Mouse (Mus musculus): Measurements from ENCODE around the gene Rsrp1.
"Not testable (repeated sequence)": the region's sequence is repeated elsewhere in the genome, so short reads cannot be mapped to it uniquely, and the experiment has no call there.

Gene Rsrp1

DNA sequence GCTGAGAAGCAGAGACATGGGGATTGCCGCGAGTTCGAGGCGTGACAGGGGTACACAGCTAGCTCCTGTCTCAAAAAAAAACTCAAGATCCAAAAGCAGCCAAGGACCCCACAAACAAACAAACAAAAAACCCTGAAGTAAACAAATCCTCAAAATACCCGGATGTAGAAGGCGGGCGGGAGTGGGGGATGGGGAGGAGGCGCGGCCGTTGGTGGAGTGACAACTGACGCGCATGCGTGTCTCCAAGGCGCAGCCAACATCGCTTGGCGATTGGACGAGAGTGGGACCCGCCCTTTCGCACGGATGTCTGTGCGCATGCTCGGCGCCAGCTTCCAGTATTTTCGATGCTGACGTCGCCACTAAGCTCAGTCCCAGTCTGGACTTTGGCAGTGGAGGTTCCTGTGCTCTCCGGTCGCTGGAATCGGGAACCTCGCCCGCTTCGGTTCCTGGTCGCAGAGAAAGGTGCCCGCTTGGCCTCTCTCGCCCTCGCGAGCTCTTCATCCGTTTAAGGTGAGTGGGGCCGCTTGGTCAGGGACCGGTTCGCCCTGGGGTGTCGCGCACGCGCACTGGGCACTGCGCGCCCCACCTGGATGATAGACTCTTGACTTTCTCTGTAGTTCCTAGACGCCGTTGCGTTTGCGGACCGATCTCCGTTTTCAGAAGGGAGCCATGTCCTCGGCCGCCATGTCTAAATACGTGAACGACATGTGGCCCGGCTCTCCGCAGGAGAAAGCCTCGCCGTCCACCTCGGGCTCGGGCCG is at the start of gene Rsrp1:
TSS of gene Rsrp1 (plus strand) at position 335 of the 761 bp plus-strand sequence.
- DNase-seq: peak; percentile 96

DNA sequence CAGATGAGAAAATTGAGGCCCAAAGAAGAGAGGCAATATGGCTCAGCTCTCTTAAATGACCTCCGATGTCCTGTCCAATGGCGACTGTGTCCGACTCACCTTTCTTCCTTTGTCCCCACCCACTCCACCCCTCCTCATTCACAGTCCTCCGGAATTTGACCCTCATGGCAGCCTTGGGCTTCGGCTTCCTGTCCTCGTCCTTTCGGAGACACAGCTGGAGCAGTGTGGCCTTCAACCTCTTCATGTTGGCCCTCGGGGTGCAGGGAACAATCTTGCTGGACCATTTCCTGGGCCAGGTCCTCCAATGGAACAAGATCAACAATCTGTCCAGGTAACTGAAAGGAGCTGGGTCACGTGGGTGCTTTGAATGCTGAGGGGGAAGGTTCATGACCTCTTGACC is 47.2 kb upstream of the Rsrp1 start:
- DNase-seq: no peak

DNA sequence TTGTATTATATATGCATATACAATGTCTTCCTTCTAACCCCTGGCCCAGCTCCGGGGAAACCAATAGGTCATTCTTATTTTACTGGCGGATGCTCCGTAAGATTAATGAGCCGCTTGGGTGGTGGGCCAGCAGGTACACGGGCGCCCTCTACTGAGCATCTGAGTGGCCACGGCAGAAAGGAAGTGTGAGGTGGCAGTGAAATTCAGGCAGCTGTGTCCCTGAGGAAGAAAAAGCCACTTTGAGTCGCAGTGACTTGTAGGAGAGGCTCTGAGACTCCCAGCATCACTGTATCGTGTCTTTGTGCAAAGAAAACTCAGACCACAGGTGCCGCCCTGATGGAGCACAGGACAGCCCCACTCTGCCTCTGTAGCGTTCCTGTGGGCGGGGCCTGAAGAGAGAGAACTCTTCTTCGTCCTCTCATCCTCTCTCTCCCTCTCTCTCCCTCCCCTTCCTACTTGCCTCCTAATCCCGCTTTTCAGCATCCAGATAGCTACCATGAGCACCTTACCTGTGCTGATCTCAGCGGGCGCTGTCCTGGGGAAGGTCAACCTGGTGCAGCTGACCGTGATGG is 43.9 kb upstream of the Rsrp1 start:
- DNase-seq: peak; percentile 75

- peak; percentile 23 for DNase-seq
These were observed 43.4 kb upstream of the Rsrp1 start for GRCm38 (mm10) chr4:134880041-134880440.

GRCm38 (mm10) chr4:134883266-134883665 is 40.1 kb upstream of the Rsrp1 start:
- DNase-seq: peak; percentile 53

DNA sequence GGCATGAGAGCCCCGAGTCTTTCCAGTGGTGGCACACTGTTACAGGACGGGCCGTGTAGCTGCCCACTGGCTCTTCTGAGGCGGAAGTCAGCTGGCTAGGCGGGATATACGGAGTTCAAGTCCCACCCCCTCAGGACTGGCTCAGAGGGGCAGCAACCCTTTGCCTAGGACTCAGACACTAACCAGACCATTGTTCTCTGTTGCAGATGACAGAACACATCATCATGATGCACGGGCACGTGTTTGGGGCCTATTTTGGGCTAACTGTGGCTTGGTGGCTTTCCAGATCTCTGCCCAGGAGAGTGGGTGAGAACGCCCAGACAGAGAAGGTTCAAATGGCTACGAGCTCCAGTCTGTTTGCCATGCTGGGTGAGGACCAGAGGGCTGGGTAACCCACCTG is 39.6 kb upstream of the Rsrp1 start:
- no peak for DNase-seq

DNA sequence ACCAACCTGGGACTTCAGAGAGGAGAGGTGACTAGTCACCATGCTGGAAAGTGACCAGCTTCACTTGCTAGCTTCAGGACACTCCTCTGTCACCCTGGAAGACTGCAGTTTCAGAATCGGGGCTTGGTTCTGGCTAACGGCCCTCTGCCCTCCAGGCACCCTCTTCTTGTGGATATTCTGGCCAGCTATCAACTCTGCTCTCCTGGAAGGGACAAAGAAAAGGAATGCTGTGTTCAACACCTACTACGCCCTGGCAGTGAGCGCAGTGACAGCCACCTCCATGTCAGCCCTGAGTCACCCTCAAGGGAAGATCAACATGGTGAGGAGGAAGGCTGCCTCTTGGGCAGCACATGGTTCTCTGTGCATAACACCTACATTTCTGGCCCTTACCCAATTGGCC is 39.0 kb upstream of the Rsrp1 start:
- no peak for DNase-seq

GRCm38 (mm10) chr4:134892096-134892495 is 31.3 kb upstream of the Rsrp1 start:
- DNase-seq: peak; percentile 59

- no peak for DNase-seq
These were observed 26.1 kb upstream of the Rsrp1 start for GRCm38 (mm10) chr4:134897256-134897655.

- no peak for DNase-seq
These were observed 22.3 kb upstream of the Rsrp1 start for GRCm38 (mm10) chr4:134901126-134901525.

DNA sequence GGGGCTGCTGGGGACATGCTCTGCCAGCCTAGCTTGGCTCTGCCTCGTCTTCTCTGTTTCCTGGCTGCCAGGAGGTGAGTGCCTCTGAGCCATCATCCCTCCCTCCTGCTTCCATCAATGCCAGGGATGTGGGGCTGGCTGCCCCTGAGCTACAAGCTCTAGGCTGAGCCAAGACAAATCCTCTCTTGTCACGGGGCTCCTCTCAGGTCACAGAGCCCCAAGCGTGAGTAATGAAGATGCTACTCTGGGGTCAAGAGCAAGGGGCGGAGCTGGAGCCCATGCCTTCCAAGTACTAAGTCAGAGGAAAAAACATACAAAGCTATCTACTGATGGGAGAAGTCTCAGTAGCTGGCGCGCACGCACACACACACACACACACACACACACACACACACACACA is 20.3 kb upstream of the Rsrp1 start:
- DNase-seq: no peak

DNA sequence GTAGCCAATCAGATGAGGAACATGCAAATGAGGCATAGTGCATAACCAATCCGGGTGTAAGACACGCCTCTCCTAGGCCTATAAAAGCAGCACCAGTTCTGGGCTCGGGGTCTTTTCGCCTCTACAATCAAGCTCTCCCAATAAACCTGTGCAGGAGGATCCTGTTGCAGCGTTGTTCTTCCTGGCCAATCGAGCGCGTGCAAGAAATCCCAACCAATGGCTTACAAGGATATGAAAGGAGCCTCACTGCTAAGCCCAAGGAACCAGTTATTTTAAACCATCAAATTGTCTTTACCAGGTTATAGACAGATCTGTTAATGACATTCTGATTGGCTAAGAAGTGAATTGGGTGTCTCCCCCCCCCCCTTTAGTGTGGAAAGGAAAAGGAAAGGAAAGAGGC is 12.0 kb upstream of the Rsrp1 start:
- not testable (repeated sequence) for DNase-seq

DNA sequence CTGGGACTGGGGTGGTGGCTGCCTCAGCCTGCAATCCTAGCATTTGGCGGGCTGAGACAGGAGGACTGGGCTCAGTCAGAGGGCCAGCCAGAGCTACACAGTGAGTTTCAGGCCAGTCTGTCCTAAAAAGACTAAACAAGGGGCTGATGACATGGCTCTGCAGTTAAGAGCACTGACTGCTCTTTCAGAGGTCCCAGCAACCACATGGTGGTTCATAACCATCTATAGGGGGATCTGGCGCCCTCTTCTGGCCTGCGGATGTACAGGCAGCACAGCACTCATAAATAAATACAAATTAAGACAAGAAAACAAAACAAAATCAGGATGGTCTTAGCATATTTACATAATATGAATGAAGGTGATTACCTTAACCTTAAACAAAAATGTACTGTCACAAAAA is 10.0 kb upstream of the Rsrp1 start:
- peak; percentile 84 for DNase-seq

DNA sequence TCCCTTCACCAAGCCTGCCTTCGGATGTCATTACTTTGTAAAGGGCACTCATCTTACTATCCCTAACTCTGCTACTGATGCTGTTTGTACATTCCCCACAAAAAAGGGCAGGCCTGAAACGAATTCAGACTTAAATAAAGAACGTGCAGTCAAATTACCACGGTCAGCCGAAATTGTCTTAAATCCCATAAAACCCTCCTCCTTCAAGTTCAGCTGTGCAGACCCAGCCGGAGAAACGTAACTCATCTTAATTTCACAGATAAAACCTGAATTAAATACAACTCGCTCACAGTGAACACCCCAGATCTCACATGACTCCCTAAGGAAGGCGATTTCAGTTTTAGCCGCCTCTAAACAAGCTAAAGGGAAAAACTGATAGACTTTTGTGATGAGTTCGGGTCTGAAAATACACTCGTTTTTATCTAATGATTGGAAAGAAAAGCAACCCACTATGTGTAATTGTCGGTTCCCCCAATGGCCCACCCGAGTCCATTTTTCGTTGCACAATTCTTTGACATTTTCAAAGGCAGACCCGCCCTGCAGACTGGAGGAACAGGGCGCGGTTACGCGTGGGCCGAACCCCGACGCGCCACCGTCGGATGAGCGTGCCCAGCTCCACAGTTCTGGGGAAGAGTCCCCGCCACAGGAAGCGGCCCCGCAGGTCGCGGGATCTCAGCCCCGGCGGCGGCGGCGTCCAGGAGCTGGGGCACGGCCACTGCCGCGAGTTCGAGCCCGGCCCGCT is 9.1 kb upstream of the Rsrp1 start:
- no peak for DNase-seq

- DNase-seq: peak; percentile 97
These were observed 8.6 kb upstream of the Rsrp1 start, which contains the start of gene Tmem50a for GRCm38 (mm10) chr4:134914864-134915209. Gene Tmem50a (minus strand): TSS chr4:134915024.

GRCm38 (mm10) chr4:134915223-134916050 is 8.0 kb upstream of the Rsrp1 start:
- no peak for DNase-seq

DNA sequence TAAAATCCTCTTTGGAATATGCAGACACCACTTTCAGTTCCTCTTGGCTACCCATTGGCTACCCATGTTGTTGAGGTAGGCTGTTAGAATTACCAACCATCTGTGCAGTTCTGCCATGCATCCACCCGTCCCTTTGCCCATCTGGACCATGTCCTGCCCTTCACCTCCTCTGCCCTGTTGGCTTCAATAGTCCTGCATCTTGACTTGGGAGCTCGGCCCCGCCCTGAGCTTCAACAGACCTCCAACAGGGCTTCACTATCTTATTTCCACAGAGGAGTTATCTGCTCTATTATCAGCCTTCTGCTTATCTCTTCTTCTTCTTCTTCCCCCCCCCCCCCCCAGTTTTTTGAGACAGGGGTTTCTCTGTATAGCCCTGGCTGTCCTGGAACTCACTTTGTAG is 6.2 kb upstream of the Rsrp1 start:
- no peak for DNase-seq

GRCm38 (mm10) chr4:134918381-134918780 is 5.0 kb upstream of the Rsrp1 start:
- DNase-seq: peak; percentile 76

- DNase-seq: peak; percentile 48
These were observed 3.5 kb upstream of the Rsrp1 start for GRCm38 (mm10) chr4:134919733-134920540.

- DNase-seq: no peak
These were observed 2.8 kb upstream of the Rsrp1 start for GRCm38 (mm10) chr4:134920631-134921030.

DNA sequence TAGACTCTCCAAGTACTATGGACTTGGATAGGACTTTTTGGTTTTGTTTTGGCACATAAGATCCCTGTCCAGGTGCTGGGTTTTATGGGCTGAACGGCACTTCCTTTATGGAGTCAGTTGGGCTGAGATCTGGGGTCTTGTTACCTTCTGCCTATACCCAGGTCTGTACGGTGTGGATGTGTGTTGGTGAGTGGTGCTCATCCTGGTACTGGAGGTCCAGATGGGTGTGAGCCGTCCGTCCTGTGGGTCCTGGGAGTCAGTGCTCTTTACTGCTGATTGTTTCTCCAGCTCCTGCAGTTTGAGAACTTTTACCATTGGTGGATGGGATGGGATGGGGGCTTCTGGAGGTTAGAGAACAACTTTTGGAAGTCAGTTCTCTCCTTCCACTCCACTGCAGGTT is 1.7 kb upstream of the Rsrp1 start:
- DNase-seq: no peak

All from thymus, postnatal 25 days (tissue).